Mouse (Mus musculus): ENCODE data around the gene Chrne. TPM values are rescaled to one million over a fixed set of nuclear protein-coding genes. Genes with fewer than 3 reads are reported as not detected.

The Chrne gene
- polyA plus RNA-seq, 1 experiment from 2014 or later, result not detected

GRCm38 (mm10) chr11:70651391-70651790 lies 32.4 kb upstream of the Chrne start:
- H3K27ac ChIP-seq (replicated peaks in 1 of 2; ENCODE audit: control insufficient read depth in 1 of 2, insufficient read depth in 1 of 2, low read depth in 2 of 2, low read length in 2 of 2), result peak overlapping the region in 1 of 2 experiments; percentile 12; a peak in 1 of 4 replicates
- no peaks in the 10 kb centered on the region for H3K27me3 ChIP-seq (ENCODE audit: control insufficient read depth, insufficient read depth, low read length)
- WGBS, result 52% methylated on average over 2 of the region's 2 CpGs
- H3K9me3 ChIP-seq (ENCODE audit: control insufficient read depth, low read length), result no peaks in the 10 kb centered on the region
- peaks cover 14 to 45% of the 10 kb centered on the region in 2 experiments for H3K4me1 ChIP-seq (ENCODE audit: control insufficient read depth in 2 of 2, insufficient read depth in 2 of 2, low read length in 2 of 2)
- H3K36me3 ChIP-seq (ENCODE audit: control insufficient read depth, insufficient read depth, low read length), result peaks cover 50% of the 10 kb centered on the region
- peak overlapping the region; percentile 13; the same call in 1 of the 2 replicates for H3K4me2 ChIP-seq (ENCODE audit: low read length)
- no peak for ATAC-seq (ENCODE audit: insufficient number of reproducible peaks, insufficient read depth, low FRiP score, low read depth)
- H3K9ac ChIP-seq (ENCODE audit: low read length), result peak overlapping the region; percentile 21; the same call in 1 of the 2 replicates
- no peak overlapping the region for H3K4me3 ChIP-seq (ENCODE audit: control insufficient read depth in 1 of 2, insufficient read depth in 1 of 2, low read depth in 1 of 2, low read length in 2 of 2)

DNA sequence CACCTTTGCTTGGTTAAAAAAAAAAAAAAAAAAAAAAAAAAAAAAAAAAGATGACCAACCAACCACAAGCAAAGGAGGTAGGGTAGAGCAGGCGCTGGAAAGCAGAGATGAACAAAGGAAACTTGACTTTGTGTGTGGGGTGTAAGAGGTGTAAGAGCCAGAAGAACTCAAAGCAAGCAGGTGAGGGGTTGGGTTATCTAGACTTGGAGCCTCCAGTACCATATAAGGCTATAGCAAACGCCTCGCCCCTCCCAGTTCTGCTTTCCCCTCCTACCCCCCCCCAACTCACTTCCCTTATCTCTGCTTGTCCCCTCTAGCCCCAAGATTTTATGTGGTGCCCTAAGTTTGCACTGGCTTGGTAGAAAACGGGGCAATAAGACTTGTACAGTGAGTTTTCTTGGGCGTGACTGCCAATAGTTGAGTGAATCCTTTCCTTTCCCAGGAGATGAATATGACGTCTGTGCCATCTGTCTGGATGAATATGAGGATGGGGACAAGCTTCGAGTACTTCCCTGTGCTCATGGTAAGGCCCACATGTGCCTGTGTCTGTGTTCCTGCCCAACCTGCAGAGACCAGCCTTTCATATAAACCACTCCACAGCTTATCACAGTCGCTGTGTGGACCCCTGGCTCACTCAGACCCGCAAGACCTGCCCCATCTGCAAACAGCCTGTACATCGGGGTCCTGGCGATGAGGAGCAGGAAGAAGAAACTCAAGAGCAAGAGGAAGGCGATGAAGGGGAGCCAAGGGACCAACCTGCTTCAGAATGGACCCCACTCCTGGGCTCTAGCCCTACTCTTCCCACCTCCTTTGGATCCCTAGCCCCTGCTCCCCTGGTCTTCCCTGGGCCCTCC lies 31.5 kb upstream of the Chrne start:
- Histone ChIP-seq H3K27me3 (ENCODE audit: control insufficient read depth, insufficient read depth, low read length) (no peaks in the 10 kb centered on the region), H3K27ac (replicated peaks in 1 of 2; ENCODE audit: control insufficient read depth in 1 of 2, insufficient read depth in 1 of 2, low read depth in 2 of 2, low read length in 2 of 2) (peak overlapping the region in 1 of 2 experiments; percentile 12; a peak in 2 of 4 replicates), H3K4me1 (ENCODE audit: control insufficient read depth in 2 of 2, insufficient read depth in 2 of 2, low read length in 2 of 2) (peaks cover 16 to 49% of the 10 kb centered on the region in 2 experiments), H3K4me3 (ENCODE audit: control insufficient read depth in 1 of 2, insufficient read depth in 1 of 2, low read depth in 1 of 2, low read length in 2 of 2) (no peak overlapping the region), H3K4me2 (ENCODE audit: low read length) (0 out of 2 replicates have a peak overlapping the region, but pooled peaks have one; percentile 12), H3K36me3 (ENCODE audit: control insufficient read depth, insufficient read depth, low read length) (peaks cover 53% of the 10 kb centered on the region), H3K9ac (ENCODE audit: low read length) (peak overlapping the region; percentile 21; the same call in 1 of the 2 replicates), H3K9me3 (ENCODE audit: control insufficient read depth, low read length) (no peaks in the 10 kb centered on the region)
- ATAC-seq (ENCODE audit: insufficient number of reproducible peaks, insufficient read depth, low FRiP score, low read depth), result no peak
- WGBS, result 68% methylated on average over 12 of the region's 12 CpGs

GRCm38 (mm10) chr11:70649185-70649734 lies 30.2 kb upstream of the Chrne start:
- Histone ChIP-seq H3K4me3 (ENCODE audit: control insufficient read depth in 1 of 2, insufficient read depth in 1 of 2, low read depth in 1 of 2, low read length in 2 of 2) (no peak overlapping the region), H3K9ac (ENCODE audit: low read length) (no peak overlapping the region), H3K4me2 (ENCODE audit: low read length) (peak overlapping the region; percentile 99; the same call in 1 of the 2 replicates), H3K27me3 (ENCODE audit: control insufficient read depth, insufficient read depth, low read length) (no peaks in the 10 kb centered on the region), H3K36me3 (ENCODE audit: control insufficient read depth, insufficient read depth, low read length) (peaks cover 66% of the 10 kb centered on the region), H3K9me3 (ENCODE audit: control insufficient read depth, low read length) (no peaks in the 10 kb centered on the region), H3K4me1 (ENCODE audit: control insufficient read depth in 2 of 2, insufficient read depth in 2 of 2, low read length in 2 of 2) (peaks cover 20 to 54% of the 10 kb centered on the region in 2 experiments), H3K27ac (replicated peaks in 1 of 2; ENCODE audit: control insufficient read depth in 1 of 2, insufficient read depth in 1 of 2, low read depth in 2 of 2, low read length in 2 of 2) (no peak overlapping the region)
- 80% methylated on average over 8 of the region's 8 CpGs for WGBS
- ATAC-seq (ENCODE audit: insufficient number of reproducible peaks, insufficient read depth, low FRiP score, low read depth), result no peak

GRCm38 (mm10) chr11:70648512-70648911 lies 29.5 kb upstream of the Chrne start:
- peak overlapping the region; percentile 99 for H3K4me2 ChIP-seq (ENCODE audit: low read length)
- peaks cover 20 to 54% of the 10 kb centered on the region in 2 experiments for H3K4me1 ChIP-seq (ENCODE audit: control insufficient read depth in 2 of 2, insufficient read depth in 2 of 2, low read length in 2 of 2)
- H3K4me3 ChIP-seq (ENCODE audit: control insufficient read depth in 1 of 2, insufficient read depth in 1 of 2, low read depth in 1 of 2, low read length in 2 of 2), result peak overlapping the region; percentile 14 to 66; a peak in 3 of 4 replicates
- H3K27ac ChIP-seq (replicated peaks in 1 of 2; ENCODE audit: control insufficient read depth in 1 of 2, insufficient read depth in 1 of 2, low read depth in 2 of 2, low read length in 2 of 2), result peak overlapping the region in 1 of 2 experiments; percentile 97; a peak in 2 of 4 replicates
- H3K36me3 ChIP-seq (ENCODE audit: control insufficient read depth, insufficient read depth, low read length), result peaks cover 73% of the 10 kb centered on the region
- WGBS, result 73% methylated on average over 4 of the region's 4 CpGs
- H3K9me3 ChIP-seq (ENCODE audit: control insufficient read depth, low read length), result no peaks in the 10 kb centered on the region
- no peak for ATAC-seq (ENCODE audit: insufficient number of reproducible peaks, insufficient read depth, low FRiP score, low read depth)
- H3K9ac ChIP-seq (ENCODE audit: low read length), result peak overlapping the region; percentile 83
- no peaks in the 10 kb centered on the region for H3K27me3 ChIP-seq (ENCODE audit: control insufficient read depth, insufficient read depth, low read length)

DNA sequence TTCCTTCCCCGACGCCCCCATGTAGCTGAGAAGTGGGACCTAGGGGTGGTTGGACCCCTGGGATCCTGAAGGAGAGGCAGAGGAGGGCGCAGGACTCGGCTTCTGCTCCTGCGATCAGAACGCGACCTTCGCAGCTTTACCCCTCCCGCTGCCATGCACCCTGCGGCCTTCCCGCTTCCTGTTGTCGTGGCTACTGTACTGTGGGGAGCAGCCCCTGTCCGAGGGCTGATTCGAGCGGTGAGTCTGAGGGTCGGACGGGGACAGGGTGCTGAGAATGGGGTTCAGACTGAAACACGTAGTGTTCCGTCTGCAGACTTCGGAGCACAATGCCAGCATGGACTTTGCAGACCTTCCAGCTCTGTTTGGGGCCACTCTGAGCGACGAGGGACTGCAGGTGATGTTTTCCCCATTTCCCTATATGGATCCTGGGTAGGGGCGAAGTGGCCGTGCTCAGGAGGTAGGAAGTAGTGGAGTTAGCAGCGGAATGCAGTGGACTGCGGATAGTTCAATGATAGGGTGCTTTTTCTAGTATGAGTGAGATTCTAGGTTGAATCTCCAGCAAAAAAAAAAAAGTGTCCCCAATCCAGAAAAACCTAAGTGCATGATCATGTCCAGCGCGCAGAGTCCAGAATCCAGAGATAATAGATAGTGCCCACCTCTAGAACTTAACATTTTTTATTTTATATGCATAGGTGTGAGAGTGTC lies 28.9 kb upstream of the Chrne start:
- Histone ChIP-seq H3K9me3 (ENCODE audit: control insufficient read depth, low read length) (no peaks in the 10 kb centered on the region), H3K36me3 (ENCODE audit: control insufficient read depth, insufficient read depth, low read length) (peaks cover 76% of the 10 kb centered on the region), H3K9ac (ENCODE audit: low read length) (peak overlapping the region; percentile 83), H3K27me3 (ENCODE audit: control insufficient read depth, insufficient read depth, low read length) (no peaks in the 10 kb centered on the region), H3K4me2 (ENCODE audit: low read length) (peak overlapping the region; percentile 99), H3K4me1 (ENCODE audit: control insufficient read depth in 2 of 2, insufficient read depth in 2 of 2, low read length in 2 of 2) (peaks cover 20 to 51% of the 10 kb centered on the region in 2 experiments), H3K4me3 (ENCODE audit: control insufficient read depth in 1 of 2, insufficient read depth in 1 of 2, low read depth in 1 of 2, low read length in 2 of 2) (peak overlapping the region; percentile 56 to 66), H3K27ac (replicated peaks in 1 of 2; ENCODE audit: control insufficient read depth in 1 of 2, insufficient read depth in 1 of 2, low read depth in 2 of 2, low read length in 2 of 2) (peak overlapping the region; percentile 92 to 97)
- ATAC-seq (ENCODE audit: insufficient number of reproducible peaks, insufficient read depth, low FRiP score, low read depth), result no peak
- WGBS, result 3% methylated on average over 28 of the region's 28 CpGs

DNA sequence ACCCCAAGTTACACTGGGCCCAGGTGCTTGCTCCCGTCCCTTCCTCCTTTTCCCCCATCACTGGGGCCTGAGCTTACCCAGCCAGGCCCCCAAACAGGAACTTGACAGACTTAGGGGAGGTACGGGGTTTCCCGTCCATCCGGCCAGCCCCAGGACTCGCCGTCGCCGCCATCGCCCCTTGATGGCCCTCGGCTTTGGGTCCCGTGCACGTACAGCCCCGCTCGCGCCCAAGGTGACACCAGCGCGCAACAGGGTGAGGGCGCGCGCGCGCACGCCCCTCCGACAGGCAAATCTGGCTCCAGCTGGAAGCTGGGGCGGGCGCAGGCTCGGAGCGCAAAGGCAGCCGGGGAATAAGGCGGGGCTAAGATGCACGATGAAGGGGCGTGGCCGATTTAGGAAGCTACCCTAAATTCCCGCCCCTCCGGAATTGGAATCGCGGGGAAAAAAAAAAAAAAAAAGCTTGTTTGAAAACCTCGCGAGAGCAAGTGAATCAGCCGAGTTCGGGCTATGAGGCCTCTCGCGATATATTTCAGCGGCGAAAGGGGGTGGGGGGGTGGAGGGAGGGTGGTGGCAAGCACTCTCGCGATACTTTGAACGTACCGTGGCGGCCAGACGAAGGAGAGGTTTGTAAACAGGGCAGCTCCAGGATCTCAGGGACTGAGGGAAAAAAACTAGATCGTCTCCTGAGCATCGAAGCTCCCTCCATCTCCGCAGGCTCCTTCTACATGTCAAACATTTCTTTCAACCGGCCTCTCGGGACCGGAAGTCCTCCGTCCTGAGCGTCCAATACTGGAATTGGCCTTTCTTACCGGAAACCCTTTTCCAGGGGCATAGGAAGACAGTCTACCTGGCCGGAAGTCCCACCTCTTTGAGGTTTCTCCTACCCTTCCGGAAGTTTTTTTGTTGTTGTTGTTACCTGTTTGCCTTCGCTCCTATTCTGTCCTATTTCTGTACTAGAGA lies 28.0 kb upstream of the Chrne start, which contains the start of the genes Rnf167 and Slc25a11:
TSS of gene Rnf167 (plus strand) at position 545 of the 960 bp plus-strand sequence.
TSS of gene Slc25a11 (minus strand) at position 789 of the 960 bp plus-strand sequence.
- Histone ChIP-seq H3K4me2 (ENCODE audit: low read length) (peak within 1 kb of the TSS; percentile 99), H3K4me1 (ENCODE audit: control insufficient read depth in 2 of 2, insufficient read depth in 2 of 2, low read length in 2 of 2) (peaks cover 14 to 42% of the 10 kb centered on the region in 2 experiments), H3K36me3 (ENCODE audit: control insufficient read depth, insufficient read depth, low read length) (peaks cover 72% of the 10 kb centered on the region), H3K9ac (ENCODE audit: low read length) (peak within 1 kb of the TSS; percentile 99), H3K9me3 (ENCODE audit: control insufficient read depth, low read length) (no peaks in the 10 kb centered on the region), H3K27me3 (ENCODE audit: control insufficient read depth, insufficient read depth, low read length) (no peaks in the 10 kb centered on the region), H3K4me3 (ENCODE audit: control insufficient read depth in 1 of 2, insufficient read depth in 1 of 2, low read depth in 1 of 2, low read length in 2 of 2) (peak within 1 kb of the TSS; percentile 66 to 95), H3K27ac (replicated peaks in 1 of 2; ENCODE audit: control insufficient read depth in 1 of 2, insufficient read depth in 1 of 2, low read depth in 2 of 2, low read length in 2 of 2) (peak within 1 kb of the TSS; percentile 96 to 97)
- ATAC-seq (ENCODE audit: insufficient number of reproducible peaks, insufficient read depth, low FRiP score, low read depth), result peak; percentile 85
- whole genome bisulfite sequencing, result under 1% methylated on average over 63 of the region's 63 CpGs

Data from heart, embryonic 14.5 days (tissue).